Mouse (Mus musculus) kidney, embryonic 14.5 days (tissue): ENCODE results near the gene Dnal1. TPM values are rescaled to one million over a fixed set of nuclear protein-coding genes. Genes with fewer than 3 reads are reported as not detected.
A peak's percentile ranks its signal among the peaks of the same experiment; 100 is the strongest.

Source experiments
- ATAC-seq: fragments of 200-750 bp; cut with Nextera tagmentation; 2 replicates; pipeline ENCODE4 v1.8.0; 2017; ENCODE audit warnings: moderate number of reproducible peaks, mild to moderate bottlenecking, moderate TSS enrichment, moderate library complexity; ENCODE audit not compliant: low FRiP score, low TSS enrichment
- H3K27ac ChIP-seq: fragments of 300-500 bp; sonication (generic); 2 replicates; pipeline ENCODE4 v1.5.1; 2014; ENCODE audit warnings: low read depth, mild to moderate bottlenecking, low read length, moderate library complexity, mixed read lengths
- H3K27me3 ChIP-seq: fragments of 300-500 bp; sonication (generic); 2 replicates; pipeline ENCODE4 v1.6.1; 2014; ENCODE audit warnings: mild to moderate bottlenecking, low read length; ENCODE audit not compliant: control insufficient read depth, insufficient read depth
- H3K36me3 ChIP-seq: fragments of 300-500 bp; sonication (generic); 2 replicates; pipeline ENCODE4 v1.6.1; 2014; ENCODE audit warnings: low read length, mixed read lengths; ENCODE audit not compliant: control insufficient read depth, insufficient read depth
- H3K4me1 ChIP-seq: fragments of 300-500 bp; sonication (generic); 2 replicates; pipeline ENCODE4 v1.6.1; 2014; ENCODE audit warnings: low read length, mixed read lengths; ENCODE audit not compliant: control insufficient read depth, insufficient read depth
- H3K4me2 ChIP-seq: fragments of 300-500 bp; sonication (generic); replicated peaks from 2 replicates; pipeline ENCODE4 v1.6.1; 2014; ENCODE audit warnings: low read depth, mild to moderate bottlenecking, low read length
- H3K4me3 ChIP-seq: fragments of 300-500 bp; sonication (generic); 2 replicates; pipeline ENCODE4 v1.5.1; 2014; ENCODE audit warnings: mild to moderate bottlenecking, low read length
- H3K9ac ChIP-seq: fragments of 300-500 bp; sonication (generic); 2 replicates; pipeline ENCODE4 v1.6.1; 2014; ENCODE audit warnings: low read depth, mild to moderate bottlenecking, low read length, moderate library complexity
- H3K9me3 ChIP-seq: fragments of 300-500 bp; sonication (generic); 2 replicates; pipeline ENCODE4 v1.6.1; 2016; ENCODE audit warnings: low read length; ENCODE audit not compliant: control insufficient read depth
- WGBS: fragments of 180-500 bp; shearing (Covaris S2); extraction: QIAGEN DNeasy Blood & Tissue Kit; methylation state at CpG from one replicate; pipeline ENCODE4 v1.1.7; 2014; 5-methylcytosine and 5-hydroxymethylcytosine counted together
- polyA plus RNA-seq: library from polyadenylated mRNA; unstranded; fragments of >200 nt; fragmentation: Nextera tagmentation; extraction: Ambion mirVana; gene quantifications from 2 replicates; pipeline ENCODE4 v1.2.1, GENCODE M21; 2014

The Dnal1 gene
- polyA plus RNA-seq, 1 experiment from 2014 or later = 5.1 TPM

GRCm38 (mm10) chr12:84152352-84153190 is 38.4 kb downstream of the Dnal1 start:
- H3K4me3 ChIP-seq = no peak overlapping the region
- no peak overlapping the region for H3K27ac ChIP-seq
- ATAC-seq = no peak
- no peaks in the 10 kb centered on the region for H3K9me3 ChIP-seq
- no peak overlapping the region for H3K4me2 ChIP-seq
- 0 out of 2 replicates have a peak, but pooled peaks cover 12% of the 10 kb centered on the region for H3K4me1 ChIP-seq
- WGBS = 48% methylated on average over 32 of the region's 32 CpGs
- H3K9ac ChIP-seq = no peak overlapping the region
- H3K27me3 ChIP-seq = no peaks in the 10 kb centered on the region
- peaks cover 49% of the 10 kb centered on the region for H3K36me3 ChIP-seq

DNA sequence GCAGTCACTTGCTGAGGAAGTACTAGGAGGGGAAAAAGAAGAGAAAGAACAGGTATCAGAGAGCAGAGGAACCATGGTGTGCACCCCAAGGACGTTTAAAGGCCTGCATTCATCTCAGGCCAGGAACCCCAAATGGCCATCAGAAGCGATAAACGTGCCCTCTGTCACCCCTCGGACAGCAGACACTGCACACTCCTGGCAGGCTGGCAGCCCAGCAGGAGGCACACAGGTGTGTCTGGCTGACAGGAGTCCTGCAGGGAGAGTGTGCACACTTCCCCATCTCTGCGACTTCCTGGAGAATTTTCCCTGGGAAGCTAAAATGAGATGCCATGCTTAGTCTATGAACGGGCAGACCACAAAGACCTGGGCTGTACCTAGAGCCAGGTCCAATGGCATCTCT is 39.2 kb downstream of the Dnal1 start:
- Histone ChIP-seq H3K4me2 (no peak overlapping the region), H3K36me3 (peaks cover 58% of the 10 kb centered on the region), H3K4me1 (0 out of 2 replicates have a peak, but pooled peaks cover 7% of the 10 kb centered on the region), H3K27ac (no peak overlapping the region), H3K27me3 (no peaks in the 10 kb centered on the region), H3K9ac (no peak overlapping the region), H3K9me3 (no peaks in the 10 kb centered on the region), H3K4me3 (no peak overlapping the region)
- WGBS = 72% methylated on average over 6 of the region's 6 CpGs
- no peak for ATAC-seq

- Histone ChIP-seq H3K4me1 (0 out of 2 replicates have a peak, but pooled peaks cover 4% of the 10 kb centered on the region), H3K9me3 (no peaks in the 10 kb centered on the region), H3K36me3 (peaks cover 73% of the 10 kb centered on the region), H3K27ac (no peak overlapping the region), H3K27me3 (no peaks in the 10 kb centered on the region), H3K9ac (no peak overlapping the region), H3K4me3 (no peak overlapping the region), H3K4me2 (no peak overlapping the region)
- 35% methylated on average over 11 of the region's 11 CpGs for WGBS
- 0 out of 2 replicates have a peak, but pooled peaks have one; percentile 10 for ATAC-seq
These were observed 40.8 kb downstream of the Dnal1 start for GRCm38 (mm10) chr12:84154786-84155522.

DNA sequence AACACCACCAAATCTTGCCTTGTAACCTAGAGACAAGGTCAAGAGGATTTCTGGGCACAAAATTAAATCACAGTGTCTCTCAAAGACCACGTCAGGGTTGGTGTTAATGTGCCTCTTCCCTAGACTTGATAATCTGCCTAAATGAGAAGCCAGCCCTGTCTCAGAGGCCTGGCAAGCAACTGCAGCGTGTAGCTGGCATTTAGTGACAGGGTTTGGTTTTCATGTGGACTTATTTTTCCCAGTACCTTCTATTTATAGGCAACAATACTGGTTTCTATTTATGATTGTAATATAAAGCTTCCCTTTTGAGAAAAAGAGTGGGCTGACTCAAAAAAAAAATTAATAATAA is 41.3 kb downstream of the Dnal1 start:
- Histone ChIP-seq H3K9ac (no peak overlapping the region), H3K27me3 (no peaks in the 10 kb centered on the region), H3K4me3 (no peak overlapping the region), H3K4me1 (0 out of 2 replicates have a peak, but pooled peaks cover 4% of the 10 kb centered on the region), H3K36me3 (peaks cover 75% of the 10 kb centered on the region), H3K27ac (no peak overlapping the region), H3K9me3 (no peaks in the 10 kb centered on the region), H3K4me2 (no peak overlapping the region)
- no peak for ATAC-seq
- 75% methylated on average over 2 of the region's 2 CpGs for WGBS

GRCm38 (mm10) chr12:84156210-84156609 is 42.0 kb downstream of the Dnal1 start:
- no peak overlapping the region for H3K4me3 ChIP-seq
- H3K4me2 ChIP-seq = no peak overlapping the region
- H3K27ac ChIP-seq = no peak overlapping the region
- H3K9me3 ChIP-seq = no peaks in the 10 kb centered on the region
- H3K27me3 ChIP-seq = no peaks in the 10 kb centered on the region
- 93% methylated on average over 18 of the region's 18 CpGs for WGBS
- ATAC-seq = no peak
- H3K36me3 ChIP-seq = peaks cover 76% of the 10 kb centered on the region
- 0 out of 2 replicates have a peak, but pooled peaks cover 4% of the 10 kb centered on the region for H3K4me1 ChIP-seq
- no peak overlapping the region for H3K9ac ChIP-seq

GRCm38 (mm10) chr12:84158156-84158555 is 44.0 kb downstream of the Dnal1 start:
- ATAC-seq = no peak
- 91% methylated on average over 14 of the region's 14 CpGs for WGBS
- H3K36me3 ChIP-seq = peaks cover 71% of the 10 kb centered on the region

GRCm38 (mm10) chr12:84160491-84160890 is 46.3 kb downstream of the Dnal1 start:
- Histone ChIP-seq H3K9ac (no peak overlapping the region), H3K4me2 (no peak overlapping the region), H3K9me3 (no peaks in the 10 kb centered on the region), H3K27me3 (no peaks in the 10 kb centered on the region), H3K4me1 (no peaks in the 10 kb centered on the region), H3K27ac (no peak overlapping the region), H3K4me3 (no peak overlapping the region), H3K36me3 (peaks cover 58% of the 10 kb centered on the region)
- 96% methylated on average over 8 of the region's 8 CpGs for WGBS
- no peak for ATAC-seq

More at GRCm38 (mm10) chr12:84158156-84158555, 44.0 kb downstream of the Dnal1 start:
- Histone ChIP-seq H3K9ac (no peak overlapping the region), H3K9me3 (no peaks in the 10 kb centered on the region), H3K4me2 (no peak overlapping the region), H3K4me3 (no peak overlapping the region), H3K27me3 (no peaks in the 10 kb centered on the region), H3K27ac (no peak overlapping the region), H3K4me1 (0 out of 2 replicates have a peak, but pooled peaks cover 4% of the 10 kb centered on the region)

GRCm38 (mm10) chr12:84161116-84161515 is 47.0 kb downstream of the Dnal1 start:
- no peak overlapping the region for H3K9ac ChIP-seq
- no peak overlapping the region for H3K27ac ChIP-seq
- H3K4me1 ChIP-seq = no peaks in the 10 kb centered on the region
- H3K9me3 ChIP-seq = no peaks in the 10 kb centered on the region
- no peak overlapping the region for H3K4me2 ChIP-seq
- H3K27me3 ChIP-seq = no peaks in the 10 kb centered on the region
- ATAC-seq = no peak; the same call in 1 of the 2 replicates
- H3K36me3 ChIP-seq = peaks cover 55% of the 10 kb centered on the region
- WGBS = 50% methylated on average over 8 of the region's 8 CpGs
- H3K4me3 ChIP-seq = no peak overlapping the region
